Mouse (Mus musculus) C2C12 (cell line): ENCODE results near the gene Rarg.

ENCODE experiments used
- CEBPB ChIP-seq: IDR thresholded peaks from one replicate; pipeline ENCODE4 v1.6.1; 2011; ENCODE audit warnings: low read depth, mild to moderate bottlenecking, control low read depth, moderate library complexity
- CTCF ChIP-seq: IDR thresholded peaks from one replicate; pipeline ENCODE4 v1.5.1; 2011; ENCODE audit not compliant: control insufficient read depth, insufficient read depth, insufficient read length
- MYOD1 ChIP-seq: IDR thresholded peaks from one replicate; pipeline ENCODE4 v1.6.1; 2011; ENCODE audit warnings: low read depth; ENCODE audit not compliant: control insufficient read depth, insufficient read length
- USF1 ChIP-seq: IDR thresholded peaks from one replicate; pipeline ENCODE4 v1.6.1; 2011; ENCODE audit warnings: low read depth, mild to moderate bottlenecking, control low read depth, moderate library complexity

- TF ChIP-seq CTCF (no peak), USF1 (peak; percentile 32), CEBPB (no peak), MYOD1 (no peak)
Measured at GRCm38 (mm10) chr15:102242404-102243228, 14.7 kb downstream of the Rarg start.
